Mouse (Mus musculus) limb, embryonic 14.5 days (tissue): ENCODE measurements around the gene Nedd4. TPM values are rescaled to one million over a fixed set of nuclear protein-coding genes. Genes with fewer than 3 reads are reported as not detected.

Experiments
- ATAC-seq: fragments of 200-750 bp; cut with Nextera tagmentation; 2 replicates; pipeline ENCODE4 v1.8.0; 2017; ENCODE audit warnings: low read depth, moderate number of reproducible peaks, moderate TSS enrichment; ENCODE audit not compliant: low FRiP score
- DNase-seq: peaks from one replicate; pipeline ENCODE4 v3.0.0-alpha.2; 2015; ENCODE audit warnings: low spot score
- H3K27ac ChIP-seq: fragments of 300-500 bp; sonication (generic); replicated peaks from 2 replicates; pipeline ENCODE4 v1.5.1; 2014; ENCODE audit warnings: low read depth, mild to moderate bottlenecking, low read length, moderate library complexity, mixed read lengths
- H3K27me3 ChIP-seq: fragments of 300-500 bp; sonication (generic); 2 replicates; pipeline ENCODE4 v1.6.1; 2014; ENCODE audit warnings: low read length, mixed read lengths; ENCODE audit not compliant: control insufficient read depth, insufficient read depth
- H3K36me3 ChIP-seq: fragments of 300-500 bp; sonication (generic); 2 replicates; pipeline ENCODE4 v1.6.1; 2014; ENCODE audit warnings: mild to moderate bottlenecking, low read length, moderate library complexity, mixed read lengths; ENCODE audit not compliant: control insufficient read depth, insufficient read depth
- H3K4me1 ChIP-seq: fragments of 300-500 bp; sonication (generic); 2 replicates; pipeline ENCODE4 v1.6.1; 2014; ENCODE audit warnings: antibody characterized with exemption, low read length, mixed read lengths; ENCODE audit not compliant: control insufficient read depth, insufficient read depth
- H3K4me2 ChIP-seq: fragments of 300-500 bp; sonication (generic); replicated peaks from 2 replicates; pipeline ENCODE4 v1.6.1; 2014; ENCODE audit warnings: low read depth, mild to moderate bottlenecking, low read length, moderate library complexity; ENCODE audit not compliant: severe bottlenecking
- H3K4me3 ChIP-seq: fragments of 300-500 bp; sonication (generic); replicated peaks from 2 replicates; pipeline ENCODE4 v1.5.1; 2014; ENCODE audit warnings: low read length
- H3K9ac ChIP-seq: fragments of 300-500 bp; sonication (generic); 2 replicates; pipeline ENCODE4 v1.6.1; 2014; ENCODE audit warnings: mild to moderate bottlenecking, low read depth, low read length, moderate library complexity; ENCODE audit not compliant: severe bottlenecking
- H3K9me3 ChIP-seq: fragments of 300-500 bp; sonication (generic); 2 replicates; pipeline ENCODE4 v1.6.1; 2016; ENCODE audit warnings: low read length; ENCODE audit not compliant: control insufficient read depth
- POLR2A ChIP-seq: fragments of 200-500 bp; IDR thresholded peaks from 2 replicates; pipeline ENCODE4 v1.8.0; 2012; ENCODE audit warnings: inconsistent platforms, mild to moderate bottlenecking, moderate library complexity, borderline replicate concordance; ENCODE audit not compliant: insufficient read depth, insufficient read length; ENCODE audit errors: extremely low read depth
- WGBS: fragments of 180-500 bp; shearing (Covaris S2); extraction: QIAGEN DNeasy Blood & Tissue Kit; methylation state at CpG from one replicate; pipeline ENCODE4 v1.1.7; 2014; 5-methylcytosine and 5-hydroxymethylcytosine counted together
- polyA plus RNA-seq, 2 experiments: library from polyadenylated mRNA; depleted of rRNA in 1 of 2; stranded (reverse) in 1 of 2; unstranded in 1 of 2; fragments of >200 nt; fragmentation: Nextera tagmentation in 1 of 2; extraction: Ambion mirVana in 1 of 2; gene quantifications; 2 replicates each; pipeline versions ENCODE4 v1.2.1 to v1.2.3; 2012 to 2014

Gene Nedd4
- polyA plus RNA-seq, 2 experiments: 684 to 859 TPM

DNA sequence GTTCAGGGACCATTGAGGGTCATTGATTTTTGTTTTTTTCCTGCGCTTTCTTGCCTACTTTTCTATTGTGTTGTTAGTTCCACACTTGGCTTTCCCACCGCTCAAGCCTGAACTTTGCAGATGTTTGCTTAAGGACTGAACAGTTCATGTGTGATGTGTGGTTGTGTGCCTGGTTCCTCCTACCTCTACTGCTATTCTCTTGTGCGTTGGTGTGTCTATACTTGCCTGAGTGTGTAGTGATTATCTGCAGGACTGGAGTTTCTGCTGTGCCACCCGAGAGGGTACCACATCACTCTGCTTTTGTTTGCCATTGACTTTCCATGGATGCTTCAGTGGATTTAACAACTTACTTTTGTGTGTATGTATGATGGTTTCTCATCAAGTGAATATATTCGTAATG lies 46.5 kb downstream of the Nedd4 start:
- no peak overlapping the region for H3K9ac ChIP-seq
- H3K27ac ChIP-seq: no peak overlapping the region
- peaks cover 90% of the 10 kb centered on the region for H3K36me3 ChIP-seq
- DNase-seq (no peak), ATAC-seq (no peak)
- no peak for TF ChIP-seq POLR2A
- H3K4me3 ChIP-seq: no peak overlapping the region
- no peak overlapping the region for H3K4me2 ChIP-seq
- WGBS: 92% methylated on average over 5 of the region's 5 CpGs
- H3K27me3 ChIP-seq: no peaks in the 10 kb centered on the region
- H3K4me1 ChIP-seq: peaks cover 5% of the 10 kb centered on the region; the same call in 1 of the 2 replicates
- H3K9me3 ChIP-seq: no peaks in the 10 kb centered on the region

DNA sequence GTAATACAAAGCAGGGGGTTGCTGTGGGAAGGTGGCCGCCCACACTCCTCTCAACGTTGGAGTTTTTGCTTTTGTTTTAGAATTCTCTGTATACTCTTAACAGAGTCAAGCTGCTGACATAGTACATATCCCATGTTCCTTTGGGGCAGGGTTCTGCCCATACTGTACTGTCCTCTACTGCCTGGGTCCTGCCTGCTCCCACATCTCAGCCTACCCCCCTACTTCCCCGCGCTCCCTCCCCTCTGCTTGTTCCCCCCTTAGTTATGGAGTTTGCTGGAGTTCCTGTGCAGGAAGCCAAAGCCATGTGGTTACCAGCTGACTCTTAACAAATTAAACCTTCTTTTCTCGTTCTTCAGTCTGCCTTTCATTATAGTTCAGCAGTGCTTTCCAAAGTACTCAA lies 47.9 kb downstream of the Nedd4 start:
- ATAC-seq (no peak), DNase-seq (peak; percentile 34)
- Histone ChIP-seq H3K4me2 (no peak overlapping the region), H3K9ac (no peak overlapping the region), H3K36me3 (peaks cover 90% of the 10 kb centered on the region), H3K27ac (no peak overlapping the region), H3K4me1 (peaks cover 5% of the 10 kb centered on the region; the same call in 1 of the 2 replicates), H3K4me3 (no peak overlapping the region), H3K27me3 (no peaks in the 10 kb centered on the region), H3K9me3 (no peaks in the 10 kb centered on the region)
- TF ChIP-seq POLR2A: no peak
- 60% methylated on average over 5 of the region's 5 CpGs for WGBS

GRCm38 (mm10) chr9:72714945-72715344 lies 52.8 kb downstream of the Nedd4 start:
- Histone ChIP-seq H3K27me3 (no peaks in the 10 kb centered on the region), H3K36me3 (peaks cover 94% of the 10 kb centered on the region), H3K4me3 (no peak overlapping the region), H3K4me2 (no peak overlapping the region), H3K27ac (no peak overlapping the region), H3K9me3 (no peaks in the 10 kb centered on the region), H3K4me1 (no peaks in the 10 kb centered on the region), H3K9ac (no peak overlapping the region)
- DNase-seq (no peak), ATAC-seq (no peak)
- no peak for TF ChIP-seq POLR2A
- WGBS: 84% methylated on average over 4 of the region's 4 CpGs

- H3K9ac ChIP-seq: no peak overlapping the region
- no peak overlapping the region for H3K27ac ChIP-seq
- no peak overlapping the region for H3K4me2 ChIP-seq
- ATAC-seq: no peak
- H3K9me3 ChIP-seq: no peaks in the 10 kb centered on the region
- peaks cover 96% of the 10 kb centered on the region for H3K36me3 ChIP-seq
- H3K27me3 ChIP-seq: no peaks in the 10 kb centered on the region
- no peaks in the 10 kb centered on the region for H3K4me1 ChIP-seq
- WGBS: 91% methylated on average over 7 of the region's 7 CpGs
- TF ChIP-seq POLR2A: no peak
- DNase-seq: no peak
- H3K4me3 ChIP-seq: no peak overlapping the region
These were observed 54.1 kb downstream of the Nedd4 start for GRCm38 (mm10) chr9:72716200-72716599.

- H3K4me2 ChIP-seq: no peak overlapping the region
- H3K4me3 ChIP-seq: no peak overlapping the region
- no peaks in the 10 kb centered on the region for H3K27me3 ChIP-seq
- DNase-seq: no peak
- 96% methylated on average over 4 of the region's 4 CpGs for WGBS
- peaks cover 97% of the 10 kb centered on the region for H3K36me3 ChIP-seq
- no peak overlapping the region for H3K9ac ChIP-seq
- H3K9me3 ChIP-seq: no peaks in the 10 kb centered on the region
- no peak for ATAC-seq
- H3K4me1 ChIP-seq: no peaks in the 10 kb centered on the region
- TF ChIP-seq POLR2A: no peak
- H3K27ac ChIP-seq: no peak overlapping the region
These were observed 57.0 kb downstream of the Nedd4 start for GRCm38 (mm10) chr9:72719143-72719542.

DNA sequence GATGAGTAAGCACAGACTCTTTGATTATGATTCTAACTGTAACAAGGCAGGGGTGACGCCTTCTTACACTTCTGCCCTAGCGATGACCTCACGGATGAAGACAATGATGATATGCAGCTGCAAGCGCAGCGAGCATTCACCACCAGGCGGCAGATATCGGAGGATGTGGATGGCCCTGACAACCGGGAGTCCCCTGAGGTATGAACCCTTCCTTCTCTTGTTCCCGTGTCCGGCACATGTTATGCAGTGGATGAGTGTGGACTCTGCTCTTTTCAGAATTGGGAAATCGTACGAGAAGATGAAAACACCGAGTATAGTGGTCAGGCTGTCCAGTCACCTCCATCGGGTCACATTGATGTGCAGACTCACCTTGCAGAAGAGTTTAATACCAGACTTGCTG lies 59.1 kb downstream of the Nedd4 start:
- Histone ChIP-seq H3K4me1 (no peaks in the 10 kb centered on the region), H3K36me3 (peaks cover 99% of the 10 kb centered on the region), H3K27ac (no peak overlapping the region), H3K9ac (no peak overlapping the region), H3K27me3 (no peaks in the 10 kb centered on the region), H3K9me3 (no peaks in the 10 kb centered on the region), H3K4me2 (no peak overlapping the region), H3K4me3 (no peak overlapping the region)
- ATAC-seq (no peak), DNase-seq (no peak)
- no peak for TF ChIP-seq POLR2A
- WGBS: 91% methylated on average over 14 of the region's 14 CpGs
